Mouse (Mus musculus): ENCODE data around the gene Sult6b2.

The Sult6b2 gene

GRCm38 (mm10) chr6:142810239-142810638 is 5.9 kb upstream of the Sult6b2 start:
- no peak for ATAC-seq (ENCODE audit: low TSS enrichment)

DNA sequence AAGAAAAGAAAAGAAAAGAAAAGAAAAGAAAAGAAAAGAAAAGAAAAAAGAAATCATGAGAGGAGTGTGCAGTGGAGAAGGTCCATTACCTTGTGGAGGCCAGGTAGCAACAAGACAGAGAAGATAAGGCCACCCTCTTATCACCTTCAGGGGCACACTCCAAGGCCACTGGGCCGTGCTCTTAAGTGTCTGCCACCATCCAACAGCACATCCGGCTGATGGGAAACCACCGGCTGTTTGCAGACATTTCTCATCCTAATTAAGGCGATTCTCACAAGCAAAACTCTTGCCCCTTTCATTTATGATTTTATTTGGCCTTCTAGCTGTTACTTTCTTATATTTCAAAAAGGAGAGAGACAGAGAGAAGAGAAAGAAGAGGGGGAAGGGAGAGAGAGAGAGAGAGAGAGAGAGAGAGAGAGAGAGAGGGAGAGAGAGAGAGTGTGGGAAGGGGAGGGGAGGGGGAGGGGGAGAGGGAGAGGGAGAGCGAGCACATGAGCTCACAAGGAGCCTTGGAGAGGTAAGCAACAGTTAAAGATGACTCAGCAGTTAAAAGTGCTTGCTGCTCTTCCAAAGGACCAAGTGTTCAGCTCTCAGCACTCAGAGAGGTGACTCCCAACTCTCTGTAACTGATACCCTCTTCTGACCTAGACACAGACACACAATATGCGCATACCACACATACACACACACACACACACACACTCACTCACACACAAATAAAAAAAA is 5.2 kb upstream of the Sult6b2 start:
- no peak for ATAC-seq (ENCODE audit: low TSS enrichment)

DNA sequence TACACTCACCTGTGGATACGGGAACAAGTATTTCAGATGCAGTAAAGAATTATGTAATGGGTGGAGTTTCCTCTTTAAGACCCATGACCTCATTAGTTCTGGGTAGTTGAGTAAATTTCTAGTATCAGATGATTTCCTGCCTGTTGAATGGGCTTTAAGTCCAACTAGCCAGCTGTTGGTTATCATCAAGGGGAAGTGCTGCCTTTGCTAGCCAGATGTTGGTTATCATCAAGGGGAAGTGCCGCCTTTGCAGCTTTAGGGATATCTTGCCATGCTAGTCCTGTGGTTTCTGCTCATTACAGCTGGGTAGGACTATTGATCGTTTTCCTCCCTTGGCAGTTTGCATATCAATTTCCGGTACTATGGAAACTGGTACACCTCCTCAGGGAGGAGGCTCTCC is 2.0 kb upstream of the Sult6b2 start:
- ATAC-seq (ENCODE audit: low TSS enrichment) = no peak

- no peak for ATAC-seq (ENCODE audit: low TSS enrichment)
Observed at GRCm38 (mm10) chr6:142802617-142803525, 1.4 kb downstream of the Sult6b2 start.

DNA sequence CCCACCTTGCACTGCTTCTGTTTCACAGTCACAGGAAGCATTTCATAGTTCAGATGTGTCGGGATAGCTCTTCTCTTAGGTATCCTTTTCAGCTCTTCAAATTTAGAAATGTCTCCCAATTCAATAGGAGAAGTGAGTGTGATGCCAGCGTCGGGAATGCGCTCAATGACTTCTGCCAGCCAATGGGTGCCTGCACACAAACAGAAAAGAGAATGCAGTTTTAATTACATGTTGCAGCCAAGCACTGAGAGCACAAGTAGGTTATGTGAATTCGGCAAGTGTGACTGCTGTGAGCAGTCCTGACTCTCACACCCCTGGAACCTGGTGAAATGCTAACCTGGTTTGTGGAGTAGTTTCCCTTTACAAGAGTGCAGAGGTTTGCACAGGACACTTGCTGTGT is 2.6 kb downstream of the Sult6b2 start:
- ATAC-seq (ENCODE audit: low TSS enrichment) = no peak

GRCm38 (mm10) chr6:142799704-142800374 is 4.5 kb downstream of the Sult6b2 start:
- ATAC-seq (ENCODE audit: low TSS enrichment) = no peak

DNA sequence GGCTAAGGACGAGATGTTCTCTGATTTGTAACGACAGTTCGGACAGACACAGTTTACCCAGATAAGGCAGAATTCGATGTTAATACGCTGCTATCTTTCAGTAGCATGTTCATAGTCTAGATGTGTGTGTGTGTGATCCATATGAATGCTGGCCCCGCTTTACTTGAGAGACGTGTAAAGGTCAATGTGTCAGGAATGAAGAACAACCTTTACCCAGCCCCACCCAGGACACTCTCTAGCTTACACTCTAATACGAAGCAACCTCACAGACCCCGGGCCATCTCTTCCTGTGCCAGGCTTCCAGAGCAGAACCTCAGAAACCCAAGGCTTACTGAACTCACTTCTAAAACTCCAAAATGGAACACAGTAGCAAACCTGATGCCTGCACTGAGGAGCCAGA is 5.5 kb downstream of the Sult6b2 start:
- no peak for ATAC-seq (ENCODE audit: low TSS enrichment)

GRCm38 (mm10) chr6:142797996-142798395 is 6.3 kb downstream of the Sult6b2 start:
- no peak for ATAC-seq (ENCODE audit: low TSS enrichment)

DNA sequence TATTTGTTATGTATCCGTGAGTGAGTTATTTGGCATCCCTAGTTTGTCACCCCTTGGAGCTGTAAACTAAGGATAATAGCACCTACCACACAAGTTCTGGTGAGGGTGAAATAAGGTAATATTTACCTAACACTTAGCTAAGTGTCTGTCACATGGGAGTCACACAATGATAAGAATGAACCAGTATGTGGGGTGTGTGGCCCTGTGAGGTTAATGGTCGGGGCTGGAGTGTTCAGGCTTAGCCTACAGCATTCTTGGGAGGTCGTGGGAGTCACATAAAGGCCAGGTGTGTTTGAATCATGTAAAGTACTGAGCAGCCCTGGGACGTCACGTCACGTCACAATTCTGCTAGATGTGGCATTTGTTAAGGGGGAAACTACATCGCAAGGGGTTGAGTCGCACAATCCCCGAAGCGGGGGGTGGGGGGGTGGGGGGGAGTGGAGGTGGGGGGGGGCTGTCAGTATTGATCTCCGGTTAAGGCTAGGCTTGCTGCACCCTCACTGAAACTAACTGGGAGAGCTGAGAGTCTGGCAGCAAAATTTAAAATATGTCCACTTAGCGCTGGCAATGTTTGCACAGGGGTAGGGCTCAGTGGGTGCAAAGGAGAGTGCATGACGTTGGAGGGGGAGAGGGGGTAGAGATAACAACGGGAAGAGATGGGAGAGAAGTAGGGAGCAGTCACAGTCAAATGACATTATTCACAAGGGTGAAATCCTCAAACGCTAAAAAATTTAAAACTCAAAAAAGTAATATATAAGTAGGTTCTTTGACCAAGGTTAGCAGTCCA is 8.5 kb downstream of the Sult6b2 start:
- ATAC-seq (ENCODE audit: low TSS enrichment) = no peak

DNA sequence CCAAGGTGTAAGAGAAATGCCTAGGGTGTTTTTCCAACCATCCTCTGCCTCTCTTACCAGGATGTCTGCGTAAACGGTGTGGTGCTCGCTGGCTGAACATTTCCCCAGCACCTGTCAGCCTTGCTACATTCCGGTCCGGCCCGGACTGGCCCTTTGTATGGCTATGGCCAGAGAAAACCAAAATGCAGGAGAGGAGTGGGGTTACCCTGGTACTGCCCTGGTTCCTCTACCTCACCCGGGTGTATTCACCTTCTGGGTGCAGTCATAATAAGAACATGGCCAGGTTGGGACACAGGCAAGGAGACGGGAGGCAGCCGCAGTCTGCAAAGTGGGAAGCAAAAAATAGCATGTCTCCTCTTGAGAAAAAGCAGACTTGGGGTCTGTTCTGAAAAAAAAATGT is 9.2 kb downstream of the Sult6b2 start:
- ATAC-seq (ENCODE audit: low TSS enrichment) = no peak

- peak; percentile 62 for ATAC-seq (ENCODE audit: low TSS enrichment)
Observed at GRCm38 (mm10) chr6:142793468-142793867, 10.8 kb downstream of the Sult6b2 start.

DNA sequence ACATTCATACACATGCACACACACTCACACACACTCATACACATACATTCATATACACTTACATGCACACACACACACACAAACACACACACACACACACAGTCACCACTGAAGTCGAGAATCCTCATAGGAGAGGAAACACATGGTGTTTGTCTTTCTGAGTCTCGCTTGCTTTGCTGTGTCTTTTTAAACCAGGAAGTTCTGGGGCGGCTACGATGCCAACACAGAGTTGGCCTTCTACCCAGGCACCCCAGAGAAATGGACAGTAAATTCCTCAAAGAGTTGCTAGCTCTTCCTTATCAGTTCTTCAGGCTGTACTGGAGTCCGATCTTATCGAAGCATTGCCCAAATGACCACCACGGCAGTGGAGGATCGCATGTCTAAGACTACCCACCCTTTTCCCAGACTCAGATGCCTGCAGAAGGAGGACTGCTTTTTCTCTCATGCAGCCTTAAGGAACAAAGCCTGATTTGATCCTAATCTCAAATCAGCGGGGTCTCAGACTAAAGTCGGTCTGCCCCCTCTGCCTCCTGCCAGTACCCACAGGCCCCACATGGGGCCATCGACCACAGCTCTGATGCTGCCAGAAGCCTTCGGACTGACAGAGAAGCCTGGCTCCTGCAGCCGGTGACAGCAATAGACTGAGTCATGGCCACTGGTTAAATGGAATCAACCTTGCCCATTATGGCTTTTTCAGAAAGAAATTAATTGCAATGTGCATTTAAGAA is 11.9 kb downstream of the Sult6b2 start:
- no peak for ATAC-seq (ENCODE audit: low TSS enrichment)

DNA sequence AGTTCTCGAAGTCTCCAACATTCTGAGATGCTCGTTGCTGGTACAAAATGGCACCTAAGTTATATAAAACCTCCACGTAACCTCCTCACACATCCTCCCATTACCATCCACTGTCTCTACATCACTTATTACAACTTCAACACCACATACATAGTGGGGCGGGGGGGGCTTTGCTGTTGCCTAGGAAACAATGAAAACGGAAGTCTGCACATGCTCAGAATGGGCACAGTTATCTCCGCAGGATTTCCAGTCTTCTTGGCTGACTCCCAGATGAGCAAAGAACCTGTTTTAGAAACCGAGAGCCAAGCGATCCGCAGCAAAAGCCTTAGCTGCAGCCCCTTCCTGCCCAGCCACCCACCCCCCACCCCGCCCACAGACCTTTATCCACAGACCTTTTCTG is 14.6 kb downstream of the Sult6b2 start:
- peak; percentile 54 for ATAC-seq (ENCODE audit: low TSS enrichment)

- ATAC-seq (ENCODE audit: low TSS enrichment) = peak; percentile 48
Observed at GRCm38 (mm10) chr6:142788042-142788987, 16.0 kb downstream of the Sult6b2 start.

DNA sequence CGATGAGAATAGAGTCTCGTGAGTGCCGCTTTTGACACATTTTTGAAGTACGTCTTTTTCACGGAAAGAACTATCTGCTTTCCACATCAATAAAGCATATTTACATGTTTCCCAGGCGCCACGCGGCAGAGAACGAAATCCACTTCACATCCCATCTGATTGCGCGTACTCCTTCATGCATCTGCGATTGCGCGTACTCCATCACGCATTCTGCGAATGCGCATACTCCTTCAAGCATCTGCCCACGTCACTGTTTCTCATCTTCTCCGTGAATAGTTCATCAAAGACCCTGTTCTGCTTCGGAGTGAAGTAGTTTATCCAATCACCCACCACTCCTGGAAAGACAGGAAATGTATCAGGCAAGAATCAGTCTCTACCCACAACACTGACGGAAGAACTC is 18.2 kb downstream of the Sult6b2 start:
- ATAC-seq (ENCODE audit: low TSS enrichment) = no peak

- no peak for ATAC-seq (ENCODE audit: low TSS enrichment)
Observed at GRCm38 (mm10) chr6:142785343-142785742, 19.0 kb downstream of the Sult6b2 start.

- ATAC-seq (ENCODE audit: low TSS enrichment) = no peak
Observed at GRCm38 (mm10) chr6:142781286-142781685, 23.0 kb downstream of the Sult6b2 start.

DNA sequence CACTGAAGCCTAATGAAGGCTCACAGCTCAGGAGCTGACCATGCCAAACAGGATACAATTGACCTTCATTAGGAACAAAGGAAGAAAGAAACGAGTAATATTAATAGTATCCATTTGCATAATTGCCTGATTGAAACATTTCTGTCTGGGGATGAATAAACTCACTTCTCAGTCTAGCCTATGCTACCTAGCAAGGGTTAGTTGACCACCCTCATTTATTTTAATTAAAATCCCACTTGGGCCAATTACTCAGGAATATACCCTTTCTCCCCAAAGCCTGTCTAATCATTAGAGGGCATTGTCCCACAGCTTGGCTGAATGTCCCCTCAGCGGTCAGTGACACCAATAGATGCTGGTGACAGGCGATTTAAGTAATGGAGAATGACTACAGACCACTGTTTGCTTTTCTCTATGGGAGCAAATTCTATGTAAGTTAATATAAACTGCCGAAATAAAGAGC is 23.7 kb downstream of the Sult6b2 start:
- no peak for ATAC-seq (ENCODE audit: low TSS enrichment)

DNA sequence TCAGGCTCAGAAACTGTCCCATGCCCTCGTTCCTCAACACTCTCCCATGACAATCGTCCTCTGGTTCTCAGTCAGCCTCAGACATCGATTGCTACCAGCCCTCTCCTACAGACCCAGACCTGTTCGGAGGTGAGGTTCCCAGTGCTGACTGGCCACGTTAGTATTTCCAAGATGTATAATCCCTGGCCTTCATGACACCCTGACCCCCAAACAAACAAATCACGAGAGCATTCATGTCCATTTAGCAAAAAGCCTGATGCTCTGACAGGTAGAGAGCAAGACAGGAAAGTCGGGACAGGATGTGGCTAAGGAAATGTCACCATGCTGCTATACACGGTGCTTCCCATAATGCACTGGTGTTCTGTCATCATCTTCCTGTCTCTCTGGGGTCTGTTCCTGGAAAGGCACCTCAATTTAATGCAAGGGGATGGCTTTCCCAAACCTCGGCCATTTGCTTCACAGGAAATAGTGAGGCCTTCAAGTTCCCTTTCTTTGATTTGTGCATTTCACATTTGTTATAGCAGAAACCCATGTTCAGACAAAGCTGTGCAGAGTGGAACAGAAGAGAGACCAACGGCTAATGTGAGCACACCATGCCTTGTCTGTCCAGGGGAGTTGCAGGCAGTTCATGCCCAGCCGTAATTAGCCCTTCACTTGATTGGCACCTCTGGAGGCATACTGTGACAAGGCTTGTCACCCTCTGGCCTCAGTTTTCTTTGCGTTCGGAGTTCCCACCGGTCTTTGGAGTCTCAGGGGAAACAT is 24.3 kb downstream of the Sult6b2 start:
- no peak for ATAC-seq (ENCODE audit: low TSS enrichment)

All from frontal cortex, adult (tissue).